Mouse (Mus musculus): ENCODE results near the gene Coq2.

Gene Coq2

GRCm38 (mm10) chr5:100621876-100622508, 52.9 kb downstream of the Coq2 start:
- in situ Hi-C loops (cut with MboI): no loop called here

DNA sequence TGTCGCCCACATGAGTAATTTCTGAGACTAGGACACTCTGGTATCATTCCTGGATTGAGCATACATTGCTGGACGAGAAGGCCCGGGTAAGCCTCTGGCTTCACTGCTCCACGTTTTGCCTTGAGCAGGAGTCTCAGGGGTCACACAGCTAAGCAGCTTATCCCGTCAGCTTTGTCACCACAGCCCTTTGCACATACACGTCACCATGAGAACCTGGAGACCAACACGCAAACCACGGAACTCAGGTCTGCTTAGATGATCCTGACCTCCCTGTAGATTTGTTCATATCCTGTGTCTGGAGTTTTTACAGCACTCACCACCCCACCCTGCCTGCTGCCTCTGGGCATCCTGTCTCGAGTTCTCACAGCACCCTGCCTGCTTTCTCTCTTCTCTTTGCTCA, 54.0 kb downstream of the Coq2 start:
- in situ Hi-C loops (cut with MboI): no loop called here

DNA sequence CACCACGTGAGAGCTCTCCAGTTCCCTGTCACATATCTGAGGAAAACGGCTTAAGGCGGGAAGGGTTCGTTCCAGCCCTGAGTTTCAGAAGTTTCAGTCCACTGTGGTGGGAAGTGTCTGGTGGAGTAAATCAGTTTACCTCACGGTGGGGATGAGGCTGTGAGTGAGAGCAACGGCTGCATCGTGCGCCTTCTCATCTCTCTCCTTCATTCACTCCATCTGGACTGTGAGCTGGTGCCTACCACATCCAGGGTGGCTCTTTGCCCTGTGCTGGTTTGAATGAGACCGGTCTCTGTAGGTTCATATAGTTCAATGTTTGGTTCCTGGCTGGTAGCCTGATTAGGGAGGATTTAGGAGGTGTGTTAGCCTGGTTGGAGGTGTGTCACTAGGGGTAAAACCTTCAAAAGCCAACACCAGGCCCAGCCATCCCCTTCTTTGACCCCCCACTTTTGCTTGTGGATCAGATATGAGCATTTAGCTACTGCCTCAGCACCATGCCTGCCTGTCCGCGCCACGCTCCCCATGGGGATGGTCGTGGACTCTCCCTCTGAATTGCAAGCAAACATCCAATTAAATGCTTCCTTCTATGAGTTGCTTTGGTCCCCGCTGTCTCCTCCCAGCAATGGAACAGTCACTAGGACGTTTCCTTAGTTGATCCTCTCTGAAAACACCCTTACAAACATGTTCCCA, 55.2 kb downstream of the Coq2 start:
- in situ Hi-C loops (cut with MboI): no loop called here

GRCm38 (mm10) chr5:100613896-100614768, 60.8 kb downstream of the Coq2 start:
- in situ Hi-C loops (cut with MboI): no loop called here

GRCm38 (mm10) chr5:100607868-100608267, 67.1 kb downstream of the Coq2 start:
- in situ Hi-C loops (cut with MboI): no loop called here

DNA sequence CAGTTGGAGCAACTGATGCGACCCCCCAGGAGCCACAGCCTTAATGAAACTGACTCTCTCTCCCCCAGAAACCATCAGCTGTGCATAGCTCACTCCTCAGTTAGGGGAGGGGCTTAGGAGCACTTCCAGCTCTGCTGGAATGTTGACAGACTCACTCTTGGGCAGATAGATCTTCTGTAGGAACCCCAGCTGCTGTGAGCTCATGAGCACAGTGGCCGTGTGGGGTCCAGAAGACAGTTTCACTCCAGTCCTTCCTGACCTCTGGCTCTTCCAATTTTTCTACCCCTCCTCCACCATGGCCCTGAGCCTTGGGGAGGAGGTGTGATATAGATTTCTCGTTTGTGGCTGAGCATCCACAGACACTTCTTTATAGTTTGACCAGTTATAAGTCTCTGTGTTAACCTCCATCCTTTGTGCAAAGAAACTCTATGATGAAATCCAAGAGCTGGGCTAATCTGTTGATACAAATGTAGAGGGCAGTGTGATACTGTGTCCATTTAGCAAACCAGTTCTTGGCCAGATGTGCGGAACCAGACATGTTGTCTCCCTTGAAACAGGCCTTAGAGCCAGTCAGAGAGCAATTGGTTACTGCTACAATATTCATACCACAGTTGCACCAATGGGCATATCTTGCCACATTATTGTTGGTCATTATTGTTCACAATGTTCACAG, 67.7 kb downstream of the Coq2 start:
- in situ Hi-C loops (cut with MboI): no loop called here

GRCm38 (mm10) chr5:100605828-100606229, 69.1 kb downstream of the Coq2 start:
- in situ Hi-C loops (cut with MboI): no loop called here

All from mature B cell (primary cell).